Mouse (Mus musculus): Measurements from ENCODE around the gene Akap5.

Akap5 gene

DNA sequence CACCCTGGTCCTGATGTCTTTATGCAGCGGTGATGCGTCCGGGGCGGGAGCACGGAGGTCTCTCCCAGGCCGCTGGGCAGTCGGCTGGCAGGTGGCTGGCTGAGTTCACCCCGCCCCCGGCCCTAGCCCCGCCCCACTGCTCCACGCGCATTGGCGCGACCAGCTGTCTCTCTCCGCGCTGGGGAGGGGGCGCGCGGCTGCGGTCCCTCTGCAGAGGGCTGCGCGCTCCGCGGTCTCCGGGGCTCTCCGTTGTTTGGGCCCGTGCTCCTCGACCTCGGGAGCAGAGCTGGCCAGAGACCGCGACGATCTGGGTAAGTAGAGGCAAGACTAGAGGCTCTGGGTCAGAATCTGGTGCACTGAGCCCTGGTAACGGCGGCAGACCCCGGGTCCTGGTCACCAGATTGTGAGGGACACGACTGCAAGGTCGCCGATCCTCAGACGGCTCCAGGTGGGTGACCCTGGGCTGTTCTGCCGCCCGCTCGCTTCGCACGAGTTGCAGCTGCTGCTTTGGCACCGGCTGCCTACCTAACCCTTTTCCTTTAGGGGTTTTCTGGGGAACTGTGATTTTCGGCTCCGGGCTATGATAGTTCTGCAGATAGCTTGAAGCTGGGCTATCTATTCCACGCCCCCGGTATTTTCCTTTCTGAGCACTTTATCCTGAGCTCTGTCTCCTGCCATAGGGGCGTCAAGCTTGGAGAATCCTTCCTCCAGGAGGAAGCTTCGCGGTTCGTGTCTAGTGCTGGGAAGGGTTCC, at the start of gene Akap5:
Gene Akap5, plus strand, starts transcription at position 213 of the 753 bp plus-strand sequence.
- in situ Hi-C loops (cut with MseI, MboI) = no loop called here

DNA sequence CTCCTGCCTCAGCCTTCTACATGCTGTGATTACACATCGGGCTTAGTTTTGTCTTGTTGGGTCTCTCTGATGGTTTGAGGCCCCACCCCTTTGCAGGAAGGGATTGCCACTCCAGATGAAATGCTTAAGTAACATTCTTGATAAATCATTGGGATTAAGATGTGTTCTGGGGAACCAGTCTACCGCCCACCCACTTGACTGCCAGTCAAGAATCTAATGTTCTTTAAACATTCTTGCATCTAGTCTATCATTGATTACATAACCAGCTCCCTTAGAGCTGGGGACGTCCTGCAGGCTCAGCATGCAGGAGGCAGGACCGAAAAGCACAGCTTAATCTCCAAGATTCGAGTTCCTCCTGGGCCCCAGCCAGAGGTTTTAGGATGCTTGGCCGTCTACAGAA, 46.5 kb upstream of the Akap5 start:
- in situ Hi-C loops (cut with MseI, MboI) = no loop called here

DNA sequence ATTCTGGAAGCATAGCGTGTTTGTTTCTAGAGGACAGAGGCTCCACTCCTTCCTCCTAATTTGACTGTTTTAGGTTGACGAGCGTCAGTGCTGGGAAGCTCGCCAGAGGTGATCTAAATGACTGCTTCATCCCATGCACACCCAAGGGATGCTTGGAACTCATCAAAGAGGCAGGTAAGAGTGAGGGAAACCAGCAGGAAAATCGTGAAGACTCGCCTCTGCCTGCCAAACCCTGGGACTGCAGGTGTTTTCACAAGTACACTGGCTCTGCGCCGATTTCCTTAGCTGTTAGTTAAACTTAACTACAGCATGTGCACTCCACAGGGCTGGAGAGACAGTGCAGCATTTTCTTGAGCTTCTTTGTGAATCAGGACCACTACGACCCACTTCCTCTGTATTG, 44.1 kb upstream of the Akap5 start:
- in situ Hi-C loops (cut with MseI, MboI) = no loop called here

DNA sequence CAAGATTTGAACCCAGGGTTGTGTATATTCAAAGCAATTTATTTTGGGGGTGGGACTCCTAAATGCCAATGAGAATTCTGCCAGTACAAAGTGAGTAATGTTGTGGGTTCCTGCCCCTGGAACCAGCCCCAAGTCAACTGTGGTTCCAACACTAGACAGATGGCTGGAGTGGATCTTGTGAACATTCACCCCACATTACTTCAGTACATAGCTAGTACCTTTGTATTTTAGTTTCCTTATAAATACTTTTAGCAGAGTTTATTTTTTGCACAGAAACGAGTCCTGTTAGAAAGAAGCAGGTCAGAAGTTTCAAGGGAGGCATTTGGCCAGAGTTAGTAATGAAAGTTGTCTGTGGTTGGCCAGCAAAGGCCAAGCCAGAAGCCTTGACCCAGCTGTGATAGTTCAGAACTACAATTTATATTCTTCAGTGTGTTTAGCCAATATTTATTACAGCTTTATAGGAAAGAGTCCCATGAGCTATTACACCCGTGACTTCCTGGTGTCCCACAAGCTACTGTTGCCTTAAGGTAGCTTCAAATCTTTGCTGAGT, 43.5 kb upstream of the Akap5 start:
- in situ Hi-C loops (cut with MseI, MboI) = no loop called here

DNA sequence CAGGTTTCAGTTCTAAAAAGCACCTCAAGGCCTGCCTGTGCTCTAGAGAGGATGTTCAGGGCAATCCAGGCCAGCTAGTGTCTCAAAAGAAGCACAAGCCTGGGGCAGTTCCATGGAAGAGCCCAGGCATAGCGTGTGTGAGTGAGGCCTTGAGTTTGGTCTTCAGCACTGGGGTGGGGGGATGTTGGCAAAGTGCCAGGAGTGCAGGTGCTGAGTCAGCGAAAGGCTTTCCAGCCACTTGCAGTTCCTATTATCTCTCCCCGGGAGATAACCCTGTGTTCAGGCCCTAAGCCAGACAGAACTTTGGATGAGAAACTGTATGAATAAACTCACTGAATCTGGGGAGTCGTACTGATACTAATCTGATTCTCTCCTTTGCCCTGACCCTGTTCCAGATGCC, 42.6 kb upstream of the Akap5 start:
- in situ Hi-C loops (cut with MseI, MboI) = no loop called here

DNA sequence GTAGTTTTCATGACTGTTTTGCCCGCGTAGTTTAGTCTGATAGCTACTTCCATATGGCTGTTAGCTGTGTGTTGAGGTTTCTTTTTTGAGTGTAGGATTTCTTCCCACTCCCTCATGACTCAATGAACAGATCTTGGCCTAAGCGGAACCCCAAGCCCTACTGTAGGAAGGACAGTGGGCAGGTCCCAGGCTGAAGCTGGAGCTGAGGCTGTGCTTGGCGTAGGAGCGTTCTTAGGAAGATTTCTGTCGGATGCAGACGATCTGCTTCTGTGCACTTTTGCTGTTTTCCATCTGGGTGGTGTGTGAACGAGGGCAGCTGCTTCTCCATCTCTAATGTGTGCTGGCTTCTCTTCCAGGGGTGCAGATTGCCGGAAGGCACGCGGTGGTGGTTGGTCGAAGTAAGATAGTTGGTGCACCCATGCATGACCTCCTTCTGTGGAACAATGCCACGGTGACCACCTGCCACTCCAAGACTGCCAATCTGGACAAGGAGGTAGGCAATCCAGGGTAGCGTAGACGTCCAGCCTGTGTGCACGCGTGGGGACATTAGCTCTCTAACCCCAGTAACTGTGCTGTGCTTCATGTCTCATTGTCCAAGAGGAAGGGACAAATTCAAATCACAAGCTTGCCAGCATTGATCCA, 42.0 kb upstream of the Akap5 start:
- in situ Hi-C loops (cut with MseI, MboI) = no loop called here

DNA sequence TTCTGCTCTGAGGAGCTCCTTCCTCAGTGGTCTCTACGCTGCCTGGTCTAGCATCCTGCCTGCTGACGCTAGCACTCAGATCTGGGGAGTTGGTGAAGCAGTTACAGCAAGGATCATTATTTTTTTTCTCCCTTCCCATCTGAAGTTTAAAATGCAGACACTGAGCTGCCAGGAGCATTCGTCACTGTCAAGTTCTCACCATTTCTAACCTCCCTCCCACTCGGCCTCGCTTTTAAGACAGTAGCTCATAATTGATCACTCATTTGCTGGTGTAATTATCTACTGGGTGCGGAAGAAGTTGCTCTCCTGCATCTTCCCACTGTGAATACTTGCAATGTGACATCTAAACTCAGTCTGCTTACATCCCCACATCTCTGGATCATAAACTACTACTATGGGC, 39.3 kb upstream of the Akap5 start:
- in situ Hi-C loops (cut with MseI, MboI) = no loop called here

DNA sequence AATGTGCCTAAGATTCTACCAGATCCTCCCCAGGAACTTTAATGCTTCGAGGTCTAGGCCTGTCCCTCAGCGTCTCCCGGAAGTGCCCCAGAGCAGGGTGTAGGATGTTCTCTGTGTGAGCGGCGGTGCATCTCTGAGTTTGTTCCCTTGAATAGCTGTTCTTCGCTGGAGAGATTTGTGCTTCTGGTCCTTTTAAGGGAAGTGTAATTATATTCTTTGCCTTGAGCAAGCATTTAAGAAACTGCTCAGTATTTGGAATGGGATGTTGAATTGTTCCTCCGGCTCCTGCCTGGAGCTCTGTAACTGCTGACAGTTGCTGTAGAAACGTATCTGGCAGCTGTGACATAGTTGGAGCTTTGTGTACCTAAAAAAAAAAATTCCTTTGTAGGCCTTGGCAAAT, 36.7 kb upstream of the Akap5 start:
- in situ Hi-C loops (cut with MseI, MboI) = no loop called here

DNA sequence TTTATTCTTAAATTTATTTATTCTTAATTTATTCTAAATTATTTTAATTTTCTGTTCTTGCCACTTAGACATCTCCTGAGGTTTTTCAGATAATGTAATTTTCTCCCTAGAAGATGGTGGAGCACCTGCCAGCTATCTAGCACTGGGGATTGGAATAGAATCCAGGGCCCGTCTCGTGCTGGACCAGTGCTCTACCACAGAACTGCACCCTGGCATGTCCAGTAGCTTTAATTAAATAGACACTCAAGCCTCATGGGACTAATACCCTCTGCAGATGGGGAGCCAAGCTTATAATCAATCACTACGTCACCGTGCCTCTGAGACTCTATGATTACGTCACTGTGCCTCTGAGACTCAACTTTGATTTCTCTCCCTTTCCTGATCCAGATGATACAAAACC, 36.2 kb upstream of the Akap5 start:
- in situ Hi-C loops (cut with MseI, MboI) = no loop called here

DNA sequence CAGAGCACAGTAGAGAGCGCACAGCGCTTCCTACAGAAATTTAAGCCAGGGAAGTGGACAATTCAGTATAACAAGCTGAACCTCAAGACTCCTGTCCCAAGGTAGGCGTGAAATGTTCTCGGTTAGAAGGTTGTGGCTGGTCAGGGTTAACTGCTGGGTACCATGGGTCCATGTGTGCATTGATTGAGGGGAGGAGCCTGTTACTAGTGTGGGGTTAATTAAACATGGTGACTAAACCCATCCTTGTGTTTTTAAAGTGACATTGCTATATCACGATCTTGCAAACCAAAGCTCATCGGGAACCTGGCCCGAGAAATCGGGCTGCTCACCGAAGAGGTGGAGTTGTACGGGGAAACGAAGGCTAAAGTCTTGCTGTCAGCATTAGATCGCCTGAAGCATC, 35.3 kb upstream of the Akap5 start:
- in situ Hi-C loops (cut with MseI, MboI) = no loop called here

DNA sequence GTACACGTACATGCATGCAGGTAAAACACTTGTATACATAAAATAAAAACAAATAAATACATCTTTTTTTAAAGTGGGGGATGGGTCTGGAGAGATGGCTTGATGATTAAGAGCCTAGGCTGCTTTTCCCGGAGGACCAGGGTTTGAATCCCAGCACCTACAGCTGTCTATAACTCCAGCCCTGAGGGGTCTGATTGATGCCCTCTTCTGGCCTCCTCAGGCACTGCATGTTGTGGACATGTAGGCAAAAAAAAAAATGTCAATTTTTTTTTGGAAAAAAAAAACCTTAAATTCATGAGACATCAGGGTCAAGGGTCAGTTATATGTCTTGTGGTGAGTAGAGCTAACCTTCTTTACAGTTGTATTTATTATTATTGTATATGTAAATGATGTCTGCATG, 34.4 kb upstream of the Akap5 start:
- in situ Hi-C loops (cut with MseI, MboI) = no loop called here

DNA sequence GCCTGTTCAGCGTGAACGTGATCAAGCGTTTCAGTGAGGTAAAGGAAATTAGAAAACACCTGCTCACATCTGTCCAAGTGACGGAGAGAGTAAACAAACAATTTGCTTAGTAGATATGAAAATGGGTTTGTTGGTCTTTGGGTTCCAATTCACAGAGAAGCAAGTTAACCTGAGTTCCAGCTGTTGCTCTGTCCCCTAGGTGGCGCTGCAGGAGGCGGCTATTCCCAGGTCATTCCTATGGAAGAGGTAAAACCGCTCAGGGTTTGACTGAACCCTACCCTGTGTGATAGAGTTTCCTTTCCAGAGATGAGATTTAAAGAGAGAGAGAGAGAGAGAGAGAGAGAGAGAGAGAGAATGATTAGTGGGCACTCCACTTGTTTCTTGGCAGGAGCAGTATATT, 31.5 kb upstream of the Akap5 start:
- in situ Hi-C loops (cut with MseI, MboI) = no loop called here

DNA sequence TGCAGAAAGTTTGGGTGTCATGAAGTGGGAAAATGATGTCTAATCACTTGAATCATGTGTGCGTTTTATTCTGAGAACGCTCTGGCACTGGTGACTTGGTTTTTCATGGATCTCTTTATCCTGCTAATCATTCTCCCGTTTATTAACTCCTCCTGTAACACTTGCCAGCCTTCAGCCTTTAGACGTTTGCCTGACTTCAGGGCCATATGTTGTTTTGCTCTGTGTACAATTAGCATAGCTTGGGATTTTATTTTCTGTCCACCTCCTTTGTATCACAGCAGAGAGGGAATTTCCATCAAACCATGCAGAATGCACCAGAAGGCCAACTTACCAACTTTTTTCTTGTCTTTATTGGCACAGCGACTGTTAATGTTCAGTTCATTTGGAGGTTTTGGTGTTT, 26.9 kb upstream of the Akap5 start:
- in situ Hi-C loops (cut with MseI, MboI) = no loop called here

DNA sequence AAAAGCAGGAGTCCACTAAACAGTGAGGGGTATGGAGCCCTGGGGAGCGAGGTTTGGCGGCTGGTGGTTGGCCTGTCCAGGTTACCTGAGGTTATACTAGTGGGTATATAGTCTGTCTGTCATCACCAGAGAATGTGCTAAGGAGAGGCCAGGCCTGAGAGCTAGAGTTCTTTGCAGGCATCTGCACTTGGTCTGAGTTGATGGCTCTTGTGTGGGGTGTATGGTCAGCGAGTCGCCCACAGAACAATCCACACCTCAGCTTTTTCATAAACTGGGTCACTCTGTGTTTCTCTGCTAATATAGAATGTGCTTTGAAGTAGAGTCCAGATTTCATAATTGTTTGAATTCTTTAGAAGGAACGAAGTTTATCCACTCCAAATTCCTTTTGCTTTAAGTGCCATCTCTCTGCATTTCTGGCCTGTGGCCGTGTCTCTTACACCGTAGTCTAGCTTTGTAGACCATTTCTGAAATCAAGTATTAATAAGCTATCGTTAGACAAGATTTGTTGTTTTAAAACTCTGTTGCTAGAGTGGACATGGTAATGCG, 25.3 kb upstream of the Akap5 start:
- in situ Hi-C loops (cut with MseI, MboI) = no loop called here

DNA sequence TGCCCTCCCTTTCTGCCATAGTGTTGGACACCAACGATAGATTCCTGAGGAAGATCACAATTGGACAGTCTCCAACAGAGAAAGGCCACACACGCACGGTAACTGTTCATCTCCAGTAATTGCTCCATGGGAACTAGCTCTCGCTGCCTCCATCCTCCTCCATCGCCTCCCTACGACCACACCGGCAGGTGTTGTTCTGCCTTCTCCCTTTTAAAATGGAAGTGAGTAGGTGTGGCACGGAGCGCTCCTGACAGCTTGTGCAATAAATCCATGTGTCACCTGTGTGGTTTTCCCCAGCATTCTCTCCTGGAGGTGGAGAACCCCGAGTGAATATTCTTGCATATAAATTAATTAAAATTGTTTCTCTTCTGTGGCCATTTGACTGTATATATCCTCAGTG, 24.3 kb upstream of the Akap5 start:
- in situ Hi-C loops (cut with MseI, MboI) = no loop called here

DNA sequence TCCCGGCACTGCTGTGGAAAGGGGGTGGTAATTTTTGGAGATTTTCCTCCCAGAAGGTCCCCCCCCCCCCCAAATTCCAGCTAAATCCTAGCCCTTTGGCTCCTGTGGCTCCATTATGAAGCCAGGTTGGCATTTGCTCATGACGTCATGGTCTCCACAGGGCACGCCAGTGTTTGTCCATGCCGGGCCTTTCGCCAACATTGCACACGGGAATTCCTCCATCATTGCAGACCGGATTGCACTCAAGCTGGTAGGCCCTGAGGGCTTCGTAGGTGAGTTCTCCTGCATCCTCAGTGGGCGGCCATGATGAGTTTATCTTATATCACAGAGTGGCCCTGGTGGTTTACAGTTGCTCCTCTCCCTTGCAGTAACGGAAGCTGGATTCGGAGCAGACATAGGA, 21.2 kb upstream of the Akap5 start:
- in situ Hi-C loops (cut with MseI, MboI) = no loop called here

DNA sequence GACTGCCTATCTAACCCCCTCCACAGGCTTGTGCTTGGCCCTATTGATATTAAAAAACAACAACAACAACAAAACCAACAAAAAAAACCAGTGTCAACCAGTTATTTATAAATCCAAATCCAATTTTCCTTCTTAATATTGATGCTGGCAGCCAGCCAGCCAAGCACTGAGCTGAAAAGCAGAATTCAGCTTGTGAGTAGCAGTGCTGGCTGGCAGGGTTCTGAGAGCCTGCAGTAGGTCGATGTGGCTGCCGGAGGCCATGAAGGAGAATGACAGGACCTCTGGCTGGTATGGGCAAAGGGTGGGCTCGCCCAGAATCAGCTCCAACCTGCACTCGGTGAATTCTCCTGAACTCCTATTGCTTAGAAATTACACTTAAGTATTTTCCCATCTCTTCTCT, 20.5 kb upstream of the Akap5 start:
- in situ Hi-C loops (cut with MseI, MboI) = no loop called here

DNA sequence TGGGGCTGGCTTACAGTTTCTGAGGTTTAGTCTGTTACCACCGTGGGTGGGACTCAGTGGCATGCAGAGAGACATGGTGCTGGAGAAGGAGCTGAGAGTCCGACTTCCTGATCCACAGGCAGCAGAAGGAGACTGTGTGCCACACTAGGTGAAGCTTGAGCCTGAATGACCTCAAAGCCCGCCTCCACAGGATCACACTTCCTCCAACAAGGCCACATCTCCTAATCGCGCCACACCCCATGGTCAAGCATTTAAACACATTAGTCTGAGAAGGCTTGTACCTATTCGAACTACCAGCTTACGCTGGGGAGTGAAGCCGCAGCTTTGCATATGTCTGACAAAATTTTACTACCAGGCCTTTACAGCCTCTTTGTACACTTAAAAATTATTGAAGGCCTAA, 19.6 kb upstream of the Akap5 start:
- in situ Hi-C loops (cut with MseI, MboI) = no loop called here

DNA sequence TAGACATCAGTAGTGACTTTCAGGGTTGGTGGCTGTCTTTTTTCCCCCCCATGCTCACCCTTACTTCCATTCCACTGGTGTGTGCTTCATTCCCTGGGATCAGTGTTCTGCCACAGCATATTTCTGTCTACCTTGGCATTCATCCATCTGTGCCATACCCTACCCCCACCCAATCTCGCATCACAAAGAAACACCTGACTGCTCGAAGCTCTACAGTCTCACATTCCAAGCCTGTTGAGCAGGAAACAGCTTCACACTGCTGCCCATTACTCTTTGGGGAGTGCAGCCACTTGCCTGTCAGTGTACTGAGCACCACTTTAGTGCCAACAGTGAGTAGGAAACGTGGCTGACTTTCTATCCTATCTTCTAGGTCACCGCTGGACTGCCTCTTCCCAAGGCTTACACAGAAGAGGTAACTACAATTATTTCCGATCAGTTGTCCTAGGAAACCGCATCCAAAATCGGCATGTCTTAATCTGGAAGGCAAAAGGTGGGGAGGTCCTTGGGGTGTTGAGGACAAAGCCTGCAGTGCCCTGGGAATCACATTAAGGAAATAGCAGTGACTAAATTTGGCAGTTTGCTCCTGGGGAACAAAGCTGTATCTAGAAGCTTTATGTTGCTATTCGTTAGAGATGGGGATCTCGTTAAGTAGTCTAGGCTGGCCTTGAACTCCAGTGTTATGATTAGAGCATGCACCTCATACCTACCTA, 17.7 kb upstream of the Akap5 start:
- in situ Hi-C loops (cut with MseI, MboI) = no loop called here

DNA sequence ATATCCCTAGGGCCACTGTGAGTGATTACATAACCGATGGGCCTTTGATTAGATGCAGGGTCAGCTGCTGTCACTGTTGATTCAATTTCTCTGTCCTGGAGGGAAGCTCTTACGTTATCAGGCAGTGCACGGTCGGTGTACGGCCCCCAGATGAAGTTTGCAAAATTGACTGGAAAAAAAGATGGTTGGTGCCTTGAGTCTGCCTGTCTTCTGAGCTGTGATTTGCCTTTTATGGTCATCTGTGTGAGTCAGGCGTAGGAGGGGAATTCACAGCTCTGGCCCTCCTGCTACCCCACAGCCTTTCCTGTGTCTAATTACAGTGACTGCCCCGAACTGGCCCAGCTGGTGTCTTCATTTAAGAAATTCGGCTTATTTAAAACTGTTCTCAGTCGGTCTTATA, 16.7 kb upstream of the Akap5 start:
- in situ Hi-C loops (cut with MseI, MboI) = no loop called here

DNA sequence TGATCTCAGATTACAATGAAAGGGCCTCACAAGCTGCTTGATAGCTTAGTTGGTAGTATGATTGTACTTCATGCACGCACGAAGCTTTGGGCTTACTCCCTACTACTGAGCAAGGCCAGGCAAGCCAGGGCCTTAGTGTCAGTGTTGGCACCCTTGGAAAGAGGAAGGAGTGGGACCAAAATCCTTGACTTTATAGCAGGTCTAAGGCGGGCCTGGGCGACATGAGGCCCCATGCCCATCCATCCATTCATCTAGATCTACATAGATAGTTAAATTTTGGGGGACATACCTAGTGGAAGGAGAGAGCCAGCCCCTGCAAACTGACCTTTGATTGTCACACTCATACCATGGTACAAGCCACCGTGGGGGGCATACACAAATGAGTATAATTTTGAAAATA, 16.3 kb upstream of the Akap5 start:
- in situ Hi-C loops (cut with MseI, MboI) = no loop called here

DNA sequence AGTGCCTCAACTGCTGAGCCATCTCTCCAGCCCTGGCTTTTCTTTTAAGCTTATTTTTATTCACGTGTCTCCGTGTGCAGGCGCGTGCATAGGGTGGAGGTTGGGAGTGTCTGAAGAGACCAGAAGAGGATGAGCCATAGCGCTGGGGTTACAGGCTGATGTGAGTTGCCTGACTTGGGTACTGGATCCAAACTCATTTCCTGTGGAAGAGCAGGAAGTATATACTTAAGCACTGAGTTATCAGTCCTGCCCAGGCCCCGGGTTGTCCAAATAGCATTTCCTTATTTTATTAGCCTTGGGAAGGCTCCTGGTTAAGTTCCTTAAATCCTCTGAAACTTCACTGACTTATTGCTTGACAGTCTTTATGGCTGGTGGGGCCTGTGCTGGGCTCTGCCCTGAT, 14.7 kb upstream of the Akap5 start:
- in situ Hi-C loops (cut with MseI, MboI) = no loop called here

DNA sequence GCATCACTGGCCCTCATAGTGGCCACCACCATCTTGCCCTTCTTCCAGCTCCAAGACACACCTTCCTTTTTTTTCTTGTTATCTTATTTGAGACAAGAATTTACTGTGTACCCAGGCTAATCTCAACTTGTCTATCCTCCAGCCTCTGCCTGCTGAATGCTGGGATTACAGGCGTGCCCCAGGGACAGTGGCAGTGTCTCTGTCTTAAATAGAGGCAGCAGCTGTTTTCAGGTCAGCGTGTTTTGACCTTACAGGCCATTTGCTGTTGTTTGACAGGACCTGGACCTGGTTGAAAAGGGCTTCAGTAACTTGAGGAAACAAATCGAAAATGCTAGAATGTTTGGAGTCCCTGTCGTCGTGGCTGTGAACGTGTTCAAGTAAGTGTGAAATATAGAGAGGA, 14.1 kb upstream of the Akap5 start:
- in situ Hi-C loops (cut with MseI, MboI) = no loop called here

Measured in mouse trophoblast stem cell (cell line).